Mouse (Mus musculus) spleen, postnatal 10 days (tissue): ENCODE data around the gene Amn1.
"Not testable (repeated sequence)": the region's sequence is repeated elsewhere in the genome, so short reads cannot be mapped to it uniquely, and the experiment has no call there.

Source experiments
- DNase-seq, 2 experiments: peaks; one replicate each; pipeline ENCODE4 v3.0.0; 2021 to 2022; ENCODE audit warnings: low spot score in 2 of 2

Amn1 gene

GRCm38 (mm10) chr6:149188041-149188924, at the start of gene Amn1:
Amn1 (minus strand) TSS chr6:149188712.
- peak; percentile 89 to 97 for DNase-seq

GRCm38 (mm10) chr6:149236807-149237206, 48.3 kb upstream of the Amn1 start:
- no peak for DNase-seq

- DNase-seq = no peak
Observed at GRCm38 (mm10) chr6:149233918-149234317, 45.4 kb upstream of the Amn1 start.

- no peak for DNase-seq
Observed at GRCm38 (mm10) chr6:149224751-149225150, 36.2 kb upstream of the Amn1 start.

GRCm38 (mm10) chr6:149221296-149221695, 32.8 kb upstream of the Amn1 start:
- DNase-seq = no peak

GRCm38 (mm10) chr6:149198572-149198971, 10.1 kb upstream of the Amn1 start:
- DNase-seq = no peak

- no peak for DNase-seq
Observed at GRCm38 (mm10) chr6:149197116-149197515, 8.6 kb upstream of the Amn1 start.

- peak; percentile 40 to 59 for DNase-seq
Observed at GRCm38 (mm10) chr6:149193276-149193905, 4.9 kb upstream of the Amn1 start.

- not testable (repeated sequence) for DNase-seq
Observed at GRCm38 (mm10) chr6:149191951-149192350, 3.4 kb upstream of the Amn1 start.

- DNase-seq = no peak
Observed at GRCm38 (mm10) chr6:149189340-149189922, 919 bp upstream of the Amn1 start.

- DNase-seq = no peak
Observed at GRCm38 (mm10) chr6:149188925-149189257, 379 bp upstream of the Amn1 start.

GRCm38 (mm10) chr6:149187371-149187770, 1.1 kb downstream of the Amn1 start:
- no peak for DNase-seq

GRCm38 (mm10) chr6:149184007-149184406, 4.5 kb downstream of the Amn1 start:
- no peak for DNase-seq

GRCm38 (mm10) chr6:149179064-149179463, 9.4 kb downstream of the Amn1 start:
- DNase-seq = no peak

GRCm38 (mm10) chr6:149174932-149175570, 13.5 kb downstream of the Amn1 start:
- no peak for DNase-seq

- DNase-seq = no peak
Observed at GRCm38 (mm10) chr6:149173831-149174625, 14.5 kb downstream of the Amn1 start.

- not testable (repeated sequence) for DNase-seq
Observed at GRCm38 (mm10) chr6:149169965-149170364, 18.5 kb downstream of the Amn1 start.

GRCm38 (mm10) chr6:149168436-149168835, 20.1 kb downstream of the Amn1 start:
- DNase-seq = no peak

- DNase-seq = no peak
Observed at GRCm38 (mm10) chr6:149167672-149168071, 20.8 kb downstream of the Amn1 start.

- not testable (repeated sequence) for DNase-seq
Observed at GRCm38 (mm10) chr6:149167038-149167437, 21.5 kb downstream of the Amn1 start.
